Mouse (Mus musculus) retina, postnatal 7 days (tissue): ENCODE data around the gene Slc35b1.
A peak's percentile ranks its signal among the peaks of the same experiment; 100 is the strongest.
"Not testable (repeated sequence)": the region's sequence is repeated elsewhere in the genome, so short reads cannot be mapped to it uniquely, and the experiment has no call there.

ENCODE experiments used
- DNase-seq: peaks from one replicate; pipeline ENCODE4 v3.0.0-alpha.2; 2012; ENCODE audit warnings: low read depth, low spot score

Slc35b1 gene

DNA sequence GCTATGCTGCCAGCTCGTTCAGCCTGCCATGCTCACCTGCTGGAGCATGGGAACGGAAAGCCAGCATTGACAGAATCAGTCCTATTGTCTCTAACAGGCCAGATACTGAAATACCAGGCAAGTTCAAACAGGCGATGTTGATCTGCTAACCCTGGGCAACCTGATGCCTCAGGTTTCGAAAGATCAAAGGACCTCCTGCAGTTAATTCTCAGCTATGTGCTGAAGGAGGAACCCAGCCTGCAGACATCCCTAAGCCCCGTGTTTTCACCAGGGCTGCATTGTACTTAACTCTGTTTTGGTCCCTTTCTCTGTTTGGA is 9.0 kb downstream of the Slc35b1 start:
- DNase-seq = no peak

DNA sequence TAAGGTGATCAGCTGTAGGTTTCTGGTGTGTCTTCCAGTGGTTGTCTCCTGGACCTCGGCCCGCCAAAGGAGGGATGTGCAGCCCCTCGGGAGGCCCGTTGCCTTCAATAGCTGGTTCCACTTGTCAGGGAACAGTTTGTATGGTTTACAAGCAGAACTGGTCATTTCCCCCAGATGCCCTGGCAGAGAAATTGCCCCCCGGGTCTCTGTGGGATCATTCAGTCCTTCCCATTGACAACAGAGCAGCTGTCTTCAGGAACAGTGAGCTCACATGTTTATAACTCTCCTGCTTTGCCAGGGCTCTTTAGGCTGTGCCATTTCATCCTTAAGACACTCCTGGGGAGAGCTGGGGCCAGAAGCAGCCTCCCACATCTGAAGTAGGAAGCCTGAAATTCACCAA is 9.6 kb downstream of the Slc35b1 start:
- no peak for DNase-seq

DNA sequence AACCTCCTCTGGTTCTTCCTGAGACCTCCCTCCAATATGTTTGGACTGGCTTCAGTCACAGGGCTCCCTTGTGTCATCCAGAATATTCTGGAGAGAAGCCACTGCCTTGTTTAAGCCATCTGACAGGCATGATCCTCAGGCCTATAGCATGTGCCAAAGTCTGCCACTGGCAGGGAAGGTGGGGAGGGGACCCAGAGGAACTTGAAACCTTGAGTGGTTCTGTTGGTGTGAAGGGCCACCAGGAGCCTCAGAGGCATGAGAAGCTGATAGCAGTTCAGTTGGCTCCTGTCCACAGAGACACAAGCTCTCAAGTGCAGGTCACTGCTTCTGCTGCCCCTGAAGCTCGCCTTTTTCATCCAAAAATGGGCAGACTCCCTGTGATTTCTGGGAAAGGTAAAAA is 12.1 kb downstream of the Slc35b1 start:
- DNase-seq = no peak

DNA sequence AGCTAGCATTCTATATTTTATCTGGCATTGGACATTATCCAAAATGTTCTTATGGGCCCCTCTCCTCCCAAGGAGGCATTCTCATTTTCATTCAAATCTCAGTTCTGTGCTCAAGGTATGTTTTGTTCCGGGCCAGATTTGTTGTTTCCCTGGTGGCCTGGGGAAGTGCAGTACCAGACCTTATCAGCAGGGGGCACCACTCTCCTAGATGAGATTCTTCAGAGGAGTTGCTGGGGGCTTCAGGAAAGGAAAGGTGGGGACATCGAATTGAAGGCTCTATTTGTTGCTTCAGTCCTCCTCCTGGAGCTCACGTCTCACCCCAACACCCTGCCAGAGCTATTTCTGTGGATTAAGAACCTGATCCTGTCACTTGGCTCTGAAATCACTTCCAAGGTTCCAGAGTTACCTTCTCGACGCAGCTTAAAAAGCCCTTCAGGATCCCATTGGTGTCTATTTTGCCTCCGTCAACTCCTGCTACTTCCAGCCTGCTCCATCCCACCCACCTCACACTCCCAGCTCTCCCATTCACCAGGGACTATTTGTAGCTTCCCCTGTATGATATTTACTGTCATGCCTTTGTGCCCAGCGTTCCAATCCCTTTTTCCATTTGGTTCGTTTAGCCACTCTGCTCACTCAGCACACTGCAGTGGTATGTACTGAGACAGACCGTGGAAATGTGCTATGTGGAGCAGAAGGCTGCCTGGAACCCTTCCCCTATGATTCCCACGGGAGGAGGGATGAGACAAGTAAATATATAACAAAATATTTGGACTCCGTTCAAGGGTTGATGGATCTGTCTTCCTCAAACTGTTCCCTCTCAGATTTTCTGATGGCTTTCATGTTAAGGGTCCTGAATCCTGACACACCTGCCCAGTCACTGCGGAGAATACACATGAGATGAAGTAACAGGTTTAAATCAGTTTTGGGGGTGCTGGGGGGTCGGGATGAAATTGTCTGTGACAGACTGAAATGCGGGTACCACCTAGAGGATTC is 13.6 kb downstream of the Slc35b1 start:
- DNase-seq = peak; percentile 55

DNA sequence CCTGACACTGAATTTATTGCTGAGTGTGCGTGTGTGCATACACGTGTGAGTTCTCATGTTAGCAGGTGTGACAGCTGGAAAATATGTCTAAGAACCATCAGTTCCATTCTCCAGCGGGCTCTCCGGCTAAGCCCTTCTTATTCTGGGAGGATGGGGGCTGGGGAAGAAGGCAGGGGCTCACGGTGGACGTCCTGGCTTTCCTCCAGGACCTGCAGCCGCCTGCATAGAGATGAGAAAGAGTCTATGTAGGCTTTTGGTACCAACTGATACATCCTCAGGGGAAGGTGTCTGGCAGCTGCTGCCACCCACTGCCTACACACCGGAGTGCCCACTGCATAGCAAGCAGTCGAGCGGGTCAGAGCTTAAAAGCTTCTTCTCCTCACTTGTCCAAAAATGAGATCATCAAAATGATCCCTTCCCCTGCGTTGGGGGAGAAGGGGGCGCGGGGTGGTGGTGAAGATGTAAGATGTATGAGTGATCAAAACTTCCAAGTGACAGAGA is 15.1 kb downstream of the Slc35b1 start:
- DNase-seq = no peak

DNA sequence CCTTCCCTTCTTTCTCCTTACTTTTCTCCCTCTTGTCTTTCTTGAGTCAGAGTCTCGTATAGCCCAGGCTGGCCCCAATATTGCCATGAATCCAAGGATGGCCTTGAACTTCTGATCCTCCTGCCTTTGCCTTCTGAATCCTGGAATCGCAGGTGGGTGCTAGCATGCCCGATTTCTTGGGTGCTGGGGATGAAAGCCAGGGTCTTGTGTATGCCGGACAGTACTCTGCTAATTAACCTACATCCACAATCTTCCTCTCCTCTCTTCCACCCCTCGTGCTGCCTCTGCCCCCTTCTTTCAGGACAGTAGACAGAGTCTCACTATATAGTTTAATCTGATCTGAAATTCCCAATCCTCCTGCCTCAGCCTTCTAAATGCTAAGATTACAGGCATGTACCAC is 17.1 kb downstream of the Slc35b1 start:
- DNase-seq = no peak

DNA sequence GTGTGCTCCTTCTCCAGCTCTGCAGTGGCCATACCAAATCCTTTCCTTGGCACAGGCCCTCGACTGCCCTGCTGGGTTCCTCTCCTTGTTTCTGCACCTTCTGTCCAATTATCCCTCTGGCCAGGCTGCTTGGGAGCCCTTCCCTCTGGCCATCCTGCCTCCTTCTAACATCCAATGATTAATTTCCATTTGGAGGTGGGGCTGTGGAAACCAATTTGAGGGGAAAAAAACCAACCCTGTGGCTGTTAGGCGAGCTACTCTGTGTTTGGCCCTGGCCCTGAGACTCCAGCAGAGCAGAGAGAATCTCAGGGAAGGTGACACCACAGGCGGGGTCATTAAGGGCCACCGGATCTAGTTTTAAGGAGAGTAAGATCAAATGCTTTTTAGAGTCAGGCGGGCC is 17.7 kb downstream of the Slc35b1 start:
- no peak for DNase-seq

DNA sequence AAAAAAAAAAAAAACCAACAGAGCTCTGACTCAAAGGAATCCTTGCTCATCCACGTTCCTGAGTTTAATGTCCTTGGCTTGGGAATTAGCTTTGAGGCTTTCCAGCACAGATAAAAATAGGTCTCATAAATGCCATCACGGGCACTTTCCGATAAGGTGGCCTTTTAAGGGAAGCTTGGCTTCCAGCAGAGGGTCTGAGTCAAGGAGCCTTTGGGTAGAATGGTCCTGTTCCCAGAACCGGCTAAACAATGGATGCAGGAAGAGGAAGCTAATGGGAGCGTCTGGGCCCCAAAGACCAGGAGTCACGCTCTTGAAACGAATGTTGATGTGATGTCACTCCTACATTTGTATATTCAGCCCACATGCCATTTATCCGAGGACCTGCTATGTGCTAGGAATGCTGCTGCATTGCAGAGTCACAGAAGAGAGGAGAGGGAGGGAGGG is 18.2 kb downstream of the Slc35b1 start:
- no peak for DNase-seq

DNA sequence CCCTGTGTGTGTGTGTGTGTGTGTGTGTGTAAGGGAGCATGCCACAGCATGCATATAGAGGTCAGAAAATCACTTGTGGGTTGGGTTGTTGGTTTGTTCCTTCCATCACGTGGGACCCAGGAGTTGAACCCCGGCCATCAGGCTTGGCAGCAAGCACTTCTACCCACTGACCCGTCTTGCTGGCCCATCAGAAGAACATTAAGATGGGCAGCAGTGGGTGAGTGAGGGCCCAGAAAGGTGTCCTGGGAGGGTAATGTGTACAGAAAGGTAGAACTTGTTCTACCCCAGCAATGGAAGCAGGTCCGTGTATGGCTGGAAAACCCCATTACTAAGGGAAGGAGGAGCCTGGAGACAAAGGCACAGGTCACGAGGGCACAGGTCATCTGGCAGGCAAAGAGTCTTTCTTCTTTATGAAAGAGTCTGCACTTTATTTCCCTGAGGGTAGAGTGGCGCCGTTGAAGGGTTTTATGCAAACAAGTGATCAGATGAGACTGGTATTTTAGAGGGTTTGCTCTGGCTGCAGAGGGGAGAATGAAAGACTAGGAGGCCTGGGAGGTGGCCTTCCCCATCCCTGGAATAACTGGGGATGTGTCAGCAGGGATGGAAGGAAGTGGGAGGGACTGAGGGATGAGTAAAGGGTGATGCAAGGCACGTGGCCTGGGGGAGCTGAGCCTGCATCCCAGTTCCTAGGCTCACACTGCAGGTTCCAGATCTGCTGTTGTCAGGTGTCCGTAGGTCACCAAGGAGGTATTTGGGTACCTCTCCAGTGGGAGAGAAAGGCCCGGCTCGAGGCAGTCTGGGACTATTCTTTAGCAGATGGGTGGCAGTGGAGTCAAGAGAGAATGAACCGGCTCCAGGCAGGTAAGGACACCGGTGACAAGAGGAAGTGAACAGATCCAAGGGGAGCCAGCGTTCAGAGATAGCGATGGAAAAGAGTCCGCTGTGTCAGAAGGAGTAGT is 19.2 kb downstream of the Slc35b1 start:
- no peak for DNase-seq

DNA sequence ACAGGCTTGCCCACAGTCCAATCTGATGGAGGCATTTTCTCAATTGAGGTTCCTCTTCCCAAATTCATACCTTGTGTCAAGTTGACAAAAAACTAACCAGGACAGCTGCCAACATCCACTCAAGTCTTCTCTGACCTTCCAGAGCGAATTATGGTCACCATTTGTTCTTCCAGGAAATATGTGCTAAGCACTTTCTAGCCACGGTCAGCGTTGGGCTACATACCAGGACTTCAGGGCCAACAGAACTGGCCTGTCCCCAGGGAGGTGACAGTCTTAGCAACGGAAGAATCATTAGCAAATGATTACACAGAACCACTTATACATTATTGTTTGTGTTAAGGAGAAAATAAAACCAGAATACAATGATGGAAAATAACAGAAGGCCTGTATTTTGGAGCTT is 21.3 kb downstream of the Slc35b1 start:
- DNase-seq = no peak

DNA sequence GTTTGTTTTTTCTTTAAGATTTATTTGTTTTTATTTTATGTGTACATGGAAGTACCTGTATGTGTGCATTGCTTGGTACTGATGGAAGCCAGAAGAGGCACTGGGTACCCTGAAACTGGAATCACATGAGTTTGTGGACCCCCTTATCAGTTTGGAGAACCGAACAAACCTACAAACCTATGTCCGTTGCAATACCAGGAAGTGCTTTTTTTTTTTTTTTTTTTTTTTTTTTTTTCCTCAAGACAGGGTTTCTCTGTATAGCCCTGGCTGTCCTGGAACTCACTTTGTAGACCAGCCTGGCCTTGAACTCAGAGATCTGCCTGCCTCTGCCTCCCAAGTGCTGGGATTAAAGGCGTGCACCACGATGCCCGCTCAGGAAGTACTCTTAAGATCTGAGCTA is 21.9 kb downstream of the Slc35b1 start:
- DNase-seq = not testable (repeated sequence)

DNA sequence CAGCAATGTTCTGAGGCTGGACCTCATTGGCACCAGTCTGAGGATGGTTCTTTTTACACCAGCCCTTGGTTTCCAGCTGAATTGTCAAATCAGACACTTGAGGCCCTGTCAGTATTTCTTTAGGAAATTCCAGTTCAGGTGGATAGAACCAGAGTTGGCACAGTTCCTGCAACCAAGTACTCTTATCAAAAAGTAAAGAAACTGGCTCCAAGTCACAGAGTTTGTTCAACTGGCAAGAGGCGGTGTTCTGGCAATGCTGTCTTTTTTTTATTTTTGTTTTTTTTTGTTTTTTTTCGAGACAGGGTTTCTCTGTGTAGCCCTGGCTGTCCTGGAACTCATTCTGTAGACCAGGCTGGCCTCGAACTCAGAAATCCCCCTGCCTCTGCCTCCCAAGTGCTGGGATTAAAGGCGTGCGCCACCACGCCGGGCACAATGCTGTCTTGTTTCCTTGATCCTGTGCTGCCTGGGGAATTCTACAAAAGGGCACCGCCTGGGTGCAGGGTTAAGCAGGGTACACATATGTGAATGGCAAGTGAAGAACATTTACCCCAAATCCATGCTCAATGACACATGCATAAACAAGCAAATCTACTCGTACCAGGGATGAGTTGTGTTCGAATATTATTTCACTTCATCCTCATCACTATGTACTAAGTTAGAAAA is 25.1 kb downstream of the Slc35b1 start:
- DNase-seq = no peak

DNA sequence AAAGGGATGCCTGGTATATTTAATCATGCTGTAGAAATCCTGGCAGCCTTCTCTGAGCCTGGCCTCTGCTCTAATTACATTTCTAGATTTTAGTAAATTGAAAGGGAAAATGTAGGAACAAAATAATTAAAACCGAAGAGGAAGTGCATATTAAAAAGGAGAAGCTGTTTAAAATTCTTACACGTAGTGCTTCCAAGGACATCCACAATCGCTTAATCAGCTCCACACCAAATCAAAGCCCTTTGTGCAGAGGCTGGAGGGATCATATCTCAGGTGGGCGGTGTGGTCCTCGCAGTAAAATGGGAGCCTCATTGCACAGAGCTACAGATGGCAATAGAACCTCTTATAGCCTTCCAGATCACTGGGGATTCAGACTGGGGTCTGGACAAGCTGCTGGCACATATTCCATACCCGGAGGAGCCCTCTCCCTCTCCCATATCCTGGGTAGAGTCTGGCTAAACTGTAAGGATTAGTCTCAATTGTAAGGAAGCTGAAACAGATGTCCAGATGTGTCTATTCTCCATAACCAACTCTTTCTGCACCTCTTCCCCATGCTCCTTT is 27.0 kb downstream of the Slc35b1 start:
- DNase-seq = no peak

DNA sequence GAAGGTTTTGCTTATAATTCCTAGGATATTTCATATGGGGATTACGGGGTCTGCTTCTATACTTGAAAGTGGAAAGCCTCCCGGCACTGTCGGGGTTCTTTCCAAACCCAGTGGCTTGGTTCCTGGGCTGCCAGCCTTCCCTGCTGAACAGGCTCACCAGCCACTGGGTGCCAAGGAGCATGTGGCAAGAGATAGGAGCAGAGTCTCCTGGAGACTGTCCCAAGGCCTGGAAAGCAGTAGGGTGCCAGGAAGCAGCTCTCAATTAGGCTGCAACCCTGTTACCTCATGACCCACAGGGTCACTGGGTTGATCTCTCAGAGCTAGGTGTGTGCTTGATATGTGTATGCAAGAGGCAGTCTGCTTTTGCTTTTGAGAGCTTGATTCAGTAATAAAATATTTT is 28.1 kb downstream of the Slc35b1 start:
- no peak for DNase-seq

DNA sequence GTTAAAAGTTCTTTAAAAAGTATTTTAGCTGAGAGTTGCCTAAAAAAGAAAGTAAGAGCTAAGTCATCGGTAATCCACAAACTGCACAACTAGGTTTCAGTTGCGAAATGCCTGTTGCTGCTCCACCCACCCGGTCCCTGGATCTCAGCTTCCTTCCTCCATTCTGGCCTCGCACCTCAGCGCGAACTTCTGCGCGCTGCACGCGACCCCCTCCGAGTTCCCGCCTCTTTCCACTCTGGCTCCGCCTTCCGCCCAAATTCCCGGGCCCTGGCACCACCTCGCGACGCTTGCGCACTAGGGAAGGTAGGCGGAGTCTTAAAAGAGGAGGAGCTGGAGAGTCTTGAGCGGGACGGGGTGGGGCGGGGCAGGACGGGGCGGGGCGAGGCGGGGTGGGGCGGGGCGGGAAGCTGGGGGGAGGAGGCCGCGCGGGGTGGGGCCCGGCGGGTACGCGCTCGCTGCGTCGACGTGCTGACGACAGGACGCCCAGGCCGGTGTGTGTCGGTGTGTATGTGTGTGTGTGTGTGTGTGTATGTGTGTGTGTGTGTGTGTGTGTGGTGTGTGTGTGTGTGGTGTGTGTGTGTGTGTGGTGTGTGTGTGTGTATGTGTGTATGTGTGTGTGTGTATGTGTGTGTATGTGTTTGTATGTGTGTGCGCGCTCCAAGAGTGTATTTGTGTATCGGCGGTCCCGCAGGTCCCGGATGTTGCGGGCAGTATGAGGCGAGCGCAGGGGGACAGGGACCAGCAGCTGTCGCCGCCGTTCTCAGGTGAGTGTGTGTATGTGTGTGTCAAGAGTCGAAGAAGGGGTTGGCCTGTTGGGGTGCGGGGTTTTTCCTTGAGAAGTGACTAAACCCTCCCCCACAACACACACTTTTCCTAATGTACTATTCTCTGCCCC is 29.4 kb downstream of the Slc35b1 start, which contains the start of gene Spop:
Gene Spop, plus strand, starts transcription at position 440 of the 895 bp plus-strand sequence.
- peak; percentile 93 for DNase-seq

DNA sequence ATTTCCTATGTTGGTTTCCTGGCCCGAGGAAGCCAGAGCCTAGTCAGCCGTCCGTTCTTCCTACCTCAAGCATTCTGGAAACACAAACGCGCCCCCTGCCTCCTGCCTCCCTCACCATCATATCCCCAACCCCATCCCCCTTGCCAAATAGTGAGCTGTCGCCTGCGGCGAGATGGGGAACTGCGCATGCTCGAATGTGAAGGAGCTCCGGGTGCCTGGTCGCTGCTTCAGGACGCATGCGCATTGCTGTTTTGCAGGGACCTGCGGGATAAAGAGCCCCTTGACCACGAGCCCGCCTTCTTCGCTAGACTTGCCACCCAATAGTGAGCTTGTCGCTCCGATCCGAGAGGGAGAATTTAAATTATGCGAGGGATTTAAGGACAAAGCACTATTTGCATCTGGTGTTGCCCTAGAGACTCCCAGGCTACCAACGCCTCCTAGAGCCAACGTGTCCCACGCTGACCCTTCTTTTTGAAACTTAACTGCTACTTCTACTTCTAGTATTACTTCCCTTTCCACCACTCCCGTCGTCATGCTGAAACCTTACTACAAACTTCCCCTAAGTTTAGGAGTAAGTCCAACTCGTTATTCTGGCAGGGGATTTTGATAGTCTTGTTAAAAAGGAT is 30.2 kb downstream of the Slc35b1 start:
- peak; percentile 95 for DNase-seq

DNA sequence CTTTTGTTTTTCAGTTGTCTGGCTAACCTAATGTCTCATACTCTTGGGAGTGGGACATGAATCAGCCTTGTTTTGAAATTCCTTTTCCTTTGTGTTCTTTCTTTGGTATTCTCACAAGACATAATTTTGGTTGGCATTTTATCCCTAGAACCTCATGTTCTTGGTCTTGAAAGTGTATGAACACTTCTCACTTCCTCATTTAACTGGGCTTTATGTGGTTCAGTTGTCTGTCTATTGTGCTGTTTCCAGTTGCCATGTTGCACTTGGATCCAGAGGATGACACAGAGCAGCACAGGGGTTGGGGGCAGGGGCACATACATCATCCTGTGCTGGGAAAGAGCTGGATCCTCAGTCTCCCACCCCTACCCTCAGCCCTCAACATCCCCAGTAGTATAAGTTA is 31.4 kb downstream of the Slc35b1 start:
- DNase-seq = no peak

DNA sequence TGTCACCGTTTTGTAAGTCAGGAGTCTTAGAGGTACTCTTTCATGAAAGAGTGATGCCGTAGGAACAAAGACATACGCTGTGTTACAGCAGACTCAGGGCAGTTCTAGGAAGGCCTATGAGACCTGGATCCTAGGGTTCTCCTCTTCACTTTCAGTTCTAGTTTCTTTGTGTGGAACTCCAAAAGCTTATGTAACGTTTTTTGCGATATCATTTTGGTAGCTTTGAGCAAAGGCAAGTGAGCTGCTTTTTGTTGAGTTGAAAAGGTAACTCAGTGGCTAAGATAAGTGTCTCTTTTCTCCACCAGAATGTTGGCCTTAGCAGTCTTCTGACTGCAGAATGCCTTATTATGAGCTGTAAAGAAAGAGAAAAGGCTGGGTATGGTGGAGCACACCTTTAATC is 32.8 kb downstream of the Slc35b1 start:
- DNase-seq = no peak

DNA sequence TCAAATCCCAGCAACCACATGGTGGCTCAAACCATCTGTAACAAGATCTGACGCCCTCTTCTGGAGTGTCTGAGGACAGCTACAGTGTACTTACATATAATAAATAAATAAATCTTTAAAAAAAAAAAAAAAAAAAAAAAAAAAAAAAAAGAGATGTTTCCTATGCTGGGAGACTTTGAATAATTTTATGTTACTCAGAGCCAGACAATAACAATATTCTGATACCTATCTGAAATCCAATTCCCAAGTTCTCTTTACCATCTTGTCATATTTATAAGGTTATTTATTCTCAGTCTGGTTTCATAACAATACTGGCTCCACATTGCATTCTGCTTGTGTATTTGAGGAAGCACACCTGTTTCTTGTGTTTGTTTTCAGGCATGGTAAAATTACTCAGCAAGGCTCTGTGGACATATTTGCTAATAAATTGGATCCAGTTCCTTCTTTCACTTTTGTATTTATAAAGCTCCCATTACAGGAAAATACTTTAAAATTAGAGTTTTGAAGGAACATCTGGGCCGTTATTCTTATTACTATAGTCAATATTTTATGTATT is 36.5 kb downstream of the Slc35b1 start:
- DNase-seq = no peak
